Mouse (Mus musculus) MN1 (cell line): ENCODE results near the gene Prpf19.

ENCODE experiments used
- DNase-seq: peaks from one replicate; pipeline ENCODE4 v3.0.0-alpha.2; 2016; ENCODE audit warnings: low spot score

Gene Prpf19

DNA sequence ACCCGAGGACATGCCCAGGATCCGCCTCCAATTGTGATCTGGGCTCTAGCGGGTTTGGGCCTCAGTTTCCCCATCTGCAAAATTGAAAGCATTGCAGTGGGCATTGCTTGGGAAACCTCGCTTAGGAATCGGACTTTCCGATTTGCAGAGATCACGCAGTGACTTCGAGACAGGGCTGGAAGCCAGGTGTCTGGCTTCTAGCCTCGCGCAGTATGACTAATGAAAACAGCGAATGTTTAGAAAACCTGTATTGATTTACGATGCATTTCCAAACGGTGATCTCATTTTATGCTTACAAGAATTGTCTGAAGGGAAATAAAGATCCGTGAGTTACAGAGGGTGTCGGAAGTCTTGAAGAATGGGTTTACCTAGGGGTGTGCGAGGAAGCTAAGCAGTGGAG lies 677 bp downstream of the Prpf19 start:
- peak; percentile 64 for DNase-seq

DNA sequence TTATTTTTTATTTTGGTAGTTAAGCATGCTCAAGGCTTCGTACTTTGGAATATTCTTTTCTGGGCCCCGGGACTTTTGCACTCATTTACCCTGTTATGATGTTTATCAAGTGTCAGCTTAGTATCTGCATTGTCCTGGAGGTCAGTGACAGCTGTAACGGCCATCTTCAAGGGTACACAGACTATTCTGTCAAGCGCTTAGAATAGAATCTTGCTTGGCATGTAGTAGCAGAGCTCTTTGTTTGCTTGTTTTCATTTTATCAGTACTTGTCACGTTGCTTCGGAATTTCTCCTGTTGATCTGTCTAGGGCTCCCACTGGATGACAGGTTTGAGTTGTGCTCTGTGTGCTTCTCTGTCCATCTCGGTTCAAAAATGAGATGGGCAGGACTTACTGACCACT lies 1.8 kb downstream of the Prpf19 start:
- no peak for DNase-seq

DNA sequence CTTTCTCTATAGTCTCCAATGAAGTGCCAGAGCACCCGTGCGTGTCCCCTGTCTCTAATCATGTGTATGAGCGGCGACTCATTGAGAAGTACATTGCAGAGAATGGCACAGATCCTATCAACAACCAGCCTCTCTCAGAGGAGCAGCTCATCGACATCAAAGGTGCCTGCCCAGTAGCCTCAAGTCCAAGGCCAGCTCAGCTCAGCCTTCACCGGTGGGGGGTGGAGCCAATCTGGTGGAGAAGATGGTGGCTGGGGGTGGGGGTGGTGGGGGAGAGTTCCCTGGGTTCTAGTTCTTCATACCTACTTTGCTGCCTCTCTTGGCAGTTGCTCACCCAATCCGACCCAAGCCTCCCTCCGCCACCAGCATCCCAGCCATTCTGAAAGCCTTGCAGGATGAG lies 2.5 kb downstream of the Prpf19 start:
- no peak for DNase-seq

DNA sequence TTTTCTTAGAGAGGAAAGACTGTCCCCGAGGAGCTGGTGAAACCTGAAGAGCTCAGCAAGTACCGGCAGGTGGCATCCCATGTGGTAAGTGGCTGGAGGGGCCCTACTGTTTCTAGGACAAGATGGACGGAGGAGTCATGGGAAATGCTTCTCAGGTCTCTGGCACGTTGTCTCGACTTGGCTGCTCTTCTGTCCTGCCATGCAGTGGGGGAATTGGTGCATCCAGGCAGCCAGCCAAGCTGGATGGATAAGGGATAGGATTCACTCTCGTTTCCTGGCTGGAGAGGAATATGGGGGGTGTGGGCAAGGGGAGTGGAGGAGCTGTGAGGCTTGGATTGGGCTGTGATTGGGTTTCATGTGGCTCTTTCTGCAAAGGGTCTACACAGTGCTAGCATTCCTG lies 5.3 kb downstream of the Prpf19 start:
- peak; percentile 40 for DNase-seq

DNA sequence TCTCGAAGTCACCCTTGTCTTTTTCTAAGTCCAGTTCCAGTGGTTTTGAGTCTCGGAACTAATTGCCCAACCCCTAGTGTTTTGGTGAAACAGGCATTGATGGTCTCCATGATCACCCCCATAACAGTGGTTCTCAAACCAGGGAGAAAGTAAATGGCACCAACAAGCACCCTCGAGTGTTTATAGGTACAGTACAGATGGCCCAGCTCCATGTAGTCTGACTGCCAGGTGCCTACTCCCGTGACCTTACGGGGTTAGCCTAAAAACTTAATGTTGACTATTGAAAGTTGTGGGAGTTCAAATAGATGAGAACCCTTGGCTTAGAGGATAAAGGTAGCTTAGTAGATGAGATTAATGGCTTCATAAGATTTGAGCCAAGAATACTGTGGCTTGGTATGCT lies 6.0 kb downstream of the Prpf19 start:
- no peak for DNase-seq

DNA sequence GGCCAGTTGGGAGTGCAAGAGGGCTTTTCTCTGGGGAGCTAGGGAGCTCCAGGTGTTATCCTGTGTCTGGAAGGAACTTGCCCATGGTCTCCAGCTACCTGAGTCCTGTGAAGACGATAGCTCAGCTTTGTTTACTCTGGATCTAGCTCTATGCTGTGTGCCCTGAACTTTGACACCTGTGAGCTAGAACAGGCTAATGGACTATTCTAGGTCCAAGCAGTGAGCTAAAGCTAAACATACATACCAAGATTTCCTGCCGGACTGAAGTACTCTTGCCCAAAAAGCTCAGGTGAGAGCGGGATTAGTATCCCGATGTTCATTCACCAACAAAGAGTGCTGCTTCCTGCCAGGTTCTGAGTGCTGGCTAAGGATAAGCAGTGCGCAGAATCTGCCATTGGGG lies 9.5 kb downstream of the Prpf19 start:
- no peak for DNase-seq

DNA sequence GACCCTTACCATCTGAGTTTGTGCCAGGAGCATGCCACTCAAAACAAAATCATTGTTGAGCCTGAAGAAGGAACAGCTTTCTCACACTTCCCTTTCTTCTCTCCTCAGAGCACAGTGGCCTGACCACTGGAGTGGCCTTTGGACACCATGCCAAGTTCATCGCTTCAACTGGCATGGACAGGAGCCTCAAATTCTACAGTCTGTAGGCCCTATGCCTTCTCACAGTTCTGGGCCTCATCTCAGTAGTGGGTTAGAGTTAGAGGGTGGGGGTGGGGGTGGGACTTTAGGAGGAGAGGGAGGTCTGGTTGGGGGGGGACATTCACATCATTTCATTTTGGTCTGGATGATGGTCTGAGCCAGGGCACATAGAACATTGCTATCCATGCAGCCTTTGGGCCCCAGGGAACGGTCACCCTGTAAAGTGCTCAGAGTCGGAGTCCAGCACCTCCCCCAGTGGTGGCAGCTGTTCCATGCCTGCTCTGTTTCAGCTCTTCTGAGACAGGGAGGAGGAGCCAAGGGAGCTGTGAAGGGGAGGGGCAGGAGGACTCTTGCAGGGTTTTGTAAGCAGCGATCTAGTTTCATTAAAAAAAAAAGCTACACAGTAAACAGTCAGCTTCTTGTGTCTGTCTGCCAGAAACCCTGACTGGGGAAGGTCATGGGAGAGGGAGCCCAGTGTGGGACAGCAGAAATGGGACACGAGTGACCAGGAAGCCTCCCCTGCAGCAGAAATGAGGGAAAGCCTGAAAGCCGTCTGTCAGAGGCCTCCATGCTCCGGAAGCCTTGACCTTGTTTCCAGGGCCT lies 10.1 kb downstream of the Prpf19 start:
- peak; percentile 74 for DNase-seq

DNA sequence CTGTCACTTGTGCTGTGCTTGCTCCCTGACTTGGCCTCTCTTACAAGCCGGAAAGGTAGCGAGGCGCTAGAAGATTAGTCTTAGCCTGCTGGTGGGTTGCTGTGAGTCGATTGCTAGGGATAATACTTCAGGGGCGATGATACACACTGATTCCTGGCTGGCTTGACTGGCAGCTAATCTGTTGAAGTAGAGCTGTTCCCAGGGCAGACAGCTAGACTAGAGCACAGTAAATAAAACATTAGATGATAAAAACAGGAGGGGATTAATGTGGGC lies 10.6 kb downstream of the Prpf19 start:
- no peak for DNase-seq

DNA sequence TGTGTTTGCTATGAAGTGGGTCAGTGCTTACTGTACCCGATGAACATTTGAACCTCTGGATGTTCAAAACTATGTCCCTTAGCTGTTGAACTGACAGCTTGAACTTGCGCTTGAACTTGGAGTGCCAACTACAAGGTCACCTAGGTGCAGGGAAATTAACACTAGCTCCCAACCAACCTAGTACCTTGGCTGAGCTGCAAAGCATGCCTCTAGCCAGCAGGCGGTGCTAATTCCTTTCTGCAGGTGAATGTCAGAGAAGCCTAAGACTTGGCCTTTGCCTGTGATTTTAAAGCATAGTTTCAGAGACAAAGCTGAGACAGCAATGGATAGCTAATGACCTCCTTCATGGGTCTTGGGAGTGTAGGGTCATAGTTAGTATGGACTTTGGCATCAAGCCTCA lies 12.9 kb downstream of the Prpf19 start:
- peak; percentile 64 for DNase-seq

DNA sequence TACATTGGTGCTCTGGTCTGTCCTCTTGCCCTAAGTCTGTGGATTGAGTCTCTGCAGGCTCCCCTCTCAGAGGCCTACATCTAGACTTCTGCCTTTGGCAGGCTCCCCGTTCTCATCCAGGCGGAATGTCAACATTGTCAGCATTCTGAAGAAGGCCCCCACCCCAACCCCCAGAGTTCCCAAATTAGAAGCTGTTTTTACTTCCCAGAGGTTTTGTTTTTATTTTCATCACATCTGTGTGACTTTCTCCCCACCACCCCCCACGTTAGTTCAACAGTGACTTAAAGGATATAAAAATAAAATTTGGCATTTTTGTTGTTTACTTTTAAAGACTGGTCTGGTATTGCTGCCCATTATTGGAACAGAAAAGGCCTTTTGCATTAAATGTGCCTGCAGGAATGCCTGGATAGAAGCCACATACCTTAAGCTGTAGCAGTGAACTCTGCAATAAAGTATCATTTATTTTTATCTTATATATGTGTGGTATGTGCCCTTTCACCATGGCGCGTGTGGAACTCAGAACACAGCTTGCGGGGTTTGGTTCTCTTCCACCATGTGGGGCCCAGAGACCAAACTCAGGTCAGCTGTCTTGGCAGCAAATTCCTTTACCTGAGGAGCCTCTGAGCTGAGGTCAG lies 14.2 kb downstream of the Prpf19 start:
- no peak for DNase-seq

DNA sequence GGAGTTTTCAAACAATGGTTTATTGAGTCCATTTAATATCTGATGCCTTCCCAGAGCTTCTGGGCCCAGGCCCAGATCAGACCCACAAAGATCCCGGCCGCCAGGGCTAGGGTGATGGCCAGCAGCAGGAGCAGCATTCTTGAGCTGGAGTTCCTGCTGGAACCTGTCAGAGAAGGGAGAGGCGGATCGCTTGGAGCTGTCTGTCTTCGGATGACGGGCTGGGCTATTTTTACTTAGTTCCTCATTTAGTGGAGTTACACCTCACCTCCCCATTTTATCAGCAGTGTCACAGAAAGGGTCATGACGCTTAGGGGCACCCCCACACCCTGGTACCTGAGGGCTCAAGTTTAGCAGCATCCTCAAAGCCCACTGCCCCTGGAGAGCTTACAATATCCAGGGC lies 19.3 kb downstream of the Prpf19 start:
- no peak for DNase-seq

DNA sequence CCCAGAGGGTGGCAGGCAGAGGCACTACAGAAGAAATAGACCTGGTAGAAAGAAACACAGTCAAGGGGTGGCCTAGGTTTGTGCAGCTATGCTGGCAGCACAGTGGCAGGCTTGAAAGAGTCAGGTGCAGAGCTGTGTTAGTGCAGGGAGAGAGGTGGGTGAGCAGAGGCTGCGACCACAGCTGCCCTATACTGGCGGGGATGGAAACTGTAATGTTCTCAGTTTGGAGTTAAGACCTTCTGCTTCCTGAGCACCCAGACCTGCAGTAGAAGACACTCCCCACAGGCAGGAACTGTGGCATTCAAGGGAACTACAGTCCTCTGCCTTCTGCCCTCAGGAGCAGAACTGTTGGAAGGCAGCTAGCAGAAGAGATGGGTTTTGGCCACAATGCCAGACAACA lies 19.8 kb downstream of the Prpf19 start:
- DNase-seq = no peak

DNA sequence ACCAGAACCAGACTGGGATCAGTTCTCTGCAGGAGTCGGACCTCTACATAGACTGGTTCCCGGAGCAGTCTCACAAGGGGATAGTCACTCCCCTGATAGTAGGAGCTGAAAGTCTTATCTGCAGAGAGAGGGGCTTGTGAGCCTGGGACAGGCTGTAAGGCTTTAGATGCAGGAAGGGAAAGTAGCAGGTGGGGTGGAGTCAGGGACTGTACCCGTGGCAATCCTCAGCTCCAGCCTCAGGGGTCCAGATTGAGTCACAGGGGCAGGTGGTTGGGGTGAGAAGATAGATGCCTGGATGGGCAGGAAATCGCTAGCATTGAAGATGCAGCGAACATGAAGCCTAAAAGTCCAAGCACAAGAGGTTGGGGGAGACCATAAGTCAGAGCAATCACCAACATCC lies 21.5 kb downstream of the Prpf19 start:
- DNase-seq = no peak

DNA sequence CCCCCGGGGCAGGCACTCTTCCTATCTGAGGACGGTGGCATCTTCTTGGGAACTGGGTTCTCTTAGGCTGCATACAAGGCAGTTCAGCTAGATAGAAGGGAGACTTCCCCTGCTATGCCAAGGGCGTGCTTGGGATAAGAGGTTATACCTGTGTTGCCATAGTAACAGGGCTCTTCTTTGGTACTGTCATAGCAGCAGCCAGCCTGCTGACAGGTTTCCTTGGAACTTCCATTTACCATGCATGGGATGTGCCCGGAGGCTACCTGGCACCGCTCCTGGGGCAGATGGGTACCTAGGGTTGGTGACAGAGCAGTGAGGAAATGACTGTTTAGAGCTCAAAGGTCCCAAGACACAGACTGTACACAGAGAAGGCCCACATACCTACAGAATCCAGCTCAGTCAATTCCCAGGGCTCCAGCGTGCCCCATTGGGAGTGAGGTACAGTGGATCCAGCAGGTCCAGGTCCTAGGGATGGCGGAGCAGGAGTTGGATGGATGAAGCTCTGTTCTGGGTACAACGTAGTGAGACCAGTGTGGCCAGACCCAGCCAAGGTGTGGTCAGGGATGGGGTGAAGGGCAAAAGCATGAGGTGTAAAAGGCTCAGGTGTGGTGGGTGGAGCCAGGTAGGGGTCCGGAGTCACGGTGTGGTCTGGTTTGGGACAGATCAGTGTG lies 23.4 kb downstream of the Prpf19 start:
- no peak for DNase-seq

DNA sequence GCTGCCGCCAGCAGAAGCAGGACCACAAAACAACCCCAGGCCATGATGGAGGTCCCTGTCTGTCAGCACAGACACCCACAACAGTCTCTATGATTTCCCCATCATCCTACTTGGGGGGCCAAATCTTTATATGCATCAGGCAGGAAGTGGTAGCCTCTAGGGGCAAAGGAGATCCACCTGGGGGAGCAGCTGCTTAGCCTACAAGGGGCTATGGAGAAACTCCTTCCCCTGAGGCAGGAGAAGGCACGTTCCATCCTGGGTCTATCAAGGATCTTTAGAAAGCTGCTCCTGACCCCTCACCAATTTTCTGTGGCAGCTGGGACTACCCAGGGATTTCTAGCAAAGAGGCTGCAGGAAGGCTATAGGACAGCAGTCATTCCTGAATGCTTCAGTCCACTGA lies 25.5 kb downstream of the Prpf19 start, which contains the start of gene Zp1:
Zp1 (minus strand) TSS at position 101 of the 400 bp plus-strand sequence.
- DNase-seq = no peak

DNA sequence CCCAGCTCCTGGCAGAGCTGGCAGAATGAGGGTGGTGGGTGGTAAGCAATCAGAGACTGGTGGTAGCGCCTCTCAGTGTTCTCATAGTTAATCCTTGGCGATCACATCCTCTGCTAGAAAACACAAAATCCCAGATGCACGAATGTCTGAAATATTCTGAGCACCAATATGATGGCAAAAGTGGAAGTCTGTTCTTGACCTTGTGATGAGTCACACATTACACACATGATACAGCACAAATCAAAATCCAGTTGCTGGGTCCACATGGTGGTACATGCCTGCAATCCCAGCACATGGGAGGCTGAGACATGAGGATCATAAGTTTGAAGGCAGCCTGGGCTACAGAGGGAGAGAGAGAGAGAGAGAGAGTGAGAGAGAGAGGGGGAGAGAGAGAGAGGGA lies 26.0 kb downstream of the Prpf19 start:
- no peak for DNase-seq

DNA sequence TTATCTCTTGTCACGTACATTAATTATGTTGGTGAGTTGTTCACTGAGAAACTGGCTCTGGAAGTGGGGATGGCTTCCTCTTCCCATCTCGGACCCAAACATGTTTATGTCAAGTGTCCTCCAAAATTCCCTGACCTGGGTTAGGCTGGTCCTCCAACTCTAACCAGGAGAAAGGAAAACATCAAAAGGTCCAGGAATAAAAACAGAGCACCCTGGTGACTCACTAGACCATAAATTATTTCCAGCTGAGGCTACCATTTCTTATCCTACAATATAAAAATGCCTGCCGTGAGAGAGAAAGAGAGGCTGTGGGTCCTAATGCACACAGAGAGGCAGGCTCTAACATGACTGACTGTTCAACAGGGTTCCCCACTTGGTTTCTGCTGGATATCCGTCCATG lies 29.2 kb downstream of the Prpf19 start:
- DNase-seq = peak; percentile 37

DNA sequence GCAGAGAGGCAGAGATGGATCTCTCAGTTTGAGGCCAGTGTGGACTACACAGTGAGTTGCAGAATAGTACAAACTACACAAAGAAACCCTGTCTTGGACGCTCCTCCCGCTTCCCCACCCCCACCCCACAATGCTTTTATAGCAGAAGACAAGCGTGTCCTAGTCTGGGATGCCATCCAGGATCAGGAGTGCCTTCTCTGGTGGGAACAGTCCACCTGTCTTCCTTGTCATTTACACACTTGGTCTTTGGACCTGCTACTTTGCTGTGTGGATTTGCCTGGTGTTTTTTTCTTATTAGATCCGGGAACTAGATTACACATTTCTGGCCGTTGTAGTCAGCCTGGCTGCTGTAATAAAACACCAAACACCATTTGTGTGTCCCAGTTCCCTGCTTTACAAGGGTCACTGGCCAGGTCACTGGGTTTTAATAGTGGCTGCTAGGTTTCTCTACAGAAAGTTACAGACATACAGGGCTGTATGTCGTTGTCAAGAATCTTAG lies 31.1 kb downstream of the Prpf19 start:
- peak; percentile 30 for DNase-seq

DNA sequence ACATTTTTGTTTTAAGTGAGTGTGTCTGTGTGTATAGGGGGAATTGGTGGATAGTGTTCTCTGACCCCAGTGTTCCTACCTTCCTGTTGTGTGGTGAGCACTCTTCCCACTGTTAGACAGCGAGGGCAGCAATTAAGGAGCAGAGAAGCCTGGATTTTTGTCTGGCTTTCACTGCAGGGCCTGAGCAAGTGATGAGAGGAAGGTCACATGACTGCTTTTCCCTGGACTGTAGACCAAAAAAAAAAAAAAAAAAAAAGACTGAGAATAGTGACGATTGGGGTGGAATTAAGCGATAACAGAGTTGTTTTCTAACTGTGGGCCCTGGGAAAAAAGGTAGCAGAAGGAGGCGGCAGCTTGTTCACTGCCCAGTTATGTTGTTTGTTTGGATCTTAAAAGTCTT lies 31.6 kb downstream of the Prpf19 start:
- peak; percentile 26 for DNase-seq

DNA sequence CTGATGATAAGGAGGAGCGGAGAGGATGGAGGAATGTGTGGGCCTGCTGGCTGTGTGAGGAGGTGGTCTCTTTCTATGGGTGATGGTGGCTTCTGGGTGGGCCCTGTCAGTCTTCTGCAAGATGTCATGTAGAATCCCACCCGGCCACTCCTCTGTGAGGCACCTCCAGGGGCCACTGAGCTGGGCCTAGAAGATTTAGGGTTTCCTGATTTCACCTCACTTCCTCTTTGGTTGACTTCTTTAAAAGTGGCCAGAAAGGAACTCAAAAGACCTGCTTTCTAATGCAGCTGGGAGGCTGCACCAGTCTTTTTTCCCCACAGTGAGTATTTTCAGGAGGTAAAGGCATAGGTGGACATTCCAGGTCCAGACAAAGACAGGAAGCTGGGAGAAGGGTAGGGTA lies 35.6 kb downstream of the Prpf19 start:
- no peak for DNase-seq

DNA sequence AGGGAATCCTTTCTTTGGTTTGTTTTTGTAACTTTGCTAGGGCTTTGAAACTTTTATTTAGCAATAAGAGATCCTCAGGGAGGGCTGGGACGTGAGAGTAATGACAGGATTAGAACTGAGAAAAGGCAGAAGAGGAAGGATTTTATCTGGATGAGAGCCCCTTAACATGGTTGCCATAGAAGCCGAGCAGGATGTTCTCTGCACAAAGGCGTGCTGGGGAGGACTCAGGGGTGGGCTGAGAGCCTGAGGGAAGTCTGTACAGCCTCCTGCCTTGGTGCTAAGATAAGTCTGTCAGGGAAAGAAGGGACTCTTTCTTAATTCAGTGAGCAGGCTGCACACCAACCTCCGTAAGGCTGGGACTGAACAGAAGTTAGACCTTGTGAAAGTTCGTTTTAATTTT lies 40.0 kb downstream of the Prpf19 start:
- no peak for DNase-seq

DNA sequence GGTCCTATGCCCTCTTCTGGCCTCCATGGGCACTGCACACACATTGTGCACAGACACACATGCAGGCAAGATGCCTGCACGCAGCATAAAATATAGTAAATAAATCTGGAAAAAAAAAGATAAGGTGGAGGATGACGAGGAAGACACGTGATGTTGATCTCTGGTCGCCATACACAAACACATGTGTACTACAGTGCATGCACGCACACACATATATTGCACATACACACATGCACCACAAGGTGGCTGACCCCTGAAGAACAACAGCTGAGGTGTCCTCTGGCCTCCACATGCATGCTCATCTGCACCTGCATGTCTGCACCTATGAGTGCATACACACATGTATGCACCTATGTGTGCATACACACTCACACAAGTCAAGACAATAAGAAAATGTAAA lies 41.0 kb downstream of the Prpf19 start:
- no peak for DNase-seq

DNA sequence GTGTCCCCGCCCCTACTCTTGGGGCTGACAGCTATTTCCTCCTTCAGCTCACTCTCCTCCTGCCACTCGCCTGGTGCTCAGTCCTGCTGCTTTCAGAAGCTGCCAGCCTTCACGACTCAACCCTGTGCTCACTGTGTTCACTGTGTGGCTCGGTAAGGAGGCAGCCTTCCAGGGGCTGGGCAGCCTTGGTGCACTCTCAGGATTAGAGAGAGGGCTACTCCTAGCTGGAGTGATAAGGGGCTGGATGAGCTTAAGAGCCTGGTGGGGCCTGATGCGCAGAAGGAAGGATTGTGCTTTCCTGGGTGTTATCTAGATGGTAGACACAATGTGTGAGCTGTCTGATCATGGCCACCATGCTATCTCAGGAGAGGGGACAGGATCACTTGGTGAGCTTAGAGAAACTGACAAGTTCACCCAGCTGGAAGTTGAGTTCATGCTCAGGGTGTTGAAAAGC lies 42.1 kb downstream of the Prpf19 start, which contains the start of gene Ptgdr2:
Ptgdr2 (plus strand) TSS at position 51 of the 454 bp plus-strand sequence.
- no peak for DNase-seq
